Mouse (Mus musculus) olfactory bulb, adult 2 months (tissue): ENCODE results near the gene Fnbp1l. TPM values are rescaled to one million over a fixed set of nuclear protein-coding genes. Genes with fewer than 3 reads are reported as not detected.

Source experiments
- H3K27ac ChIP-seq: fragments of 200-500 bp; 2 replicates; pipeline ENCODE4 v1.5.1; 2012; ENCODE audit warnings: low read depth, low read length; ENCODE audit not compliant: insufficient read depth
- H3K4me1 ChIP-seq: fragments of 200-500 bp; 2 replicates; pipeline ENCODE4 v1.6.1; 2012; ENCODE audit warnings: low read length; ENCODE audit not compliant: control insufficient read depth, insufficient read depth
- H3K4me3 ChIP-seq: fragments of 200-500 bp; 2 replicates; pipeline ENCODE4 v1.5.1; 2012; ENCODE audit warnings: mild to moderate bottlenecking, low read depth, low read length, moderate library complexity; ENCODE audit not compliant: insufficient read depth
- CTCF ChIP-seq: fragments of 200-500 bp; IDR thresholded peaks from 2 replicates; pipeline ENCODE4 v1.5.1; 2012; ENCODE audit warnings: low read depth, mild to moderate bottlenecking, low read length, moderate library complexity; ENCODE audit not compliant: insufficient read depth
- POLR2A ChIP-seq: fragments of 200-500 bp; IDR thresholded peaks from 2 replicates; pipeline ENCODE4 v1.6.1; 2012; ENCODE audit warnings: mild to moderate bottlenecking, low read depth, low read length, moderate library complexity; ENCODE audit not compliant: insufficient read depth
- WGBS: fragments of 180-500 bp; shearing (Covaris S2); methylation state at CpG from one replicate; pipeline ENCODE4 v1.1.7; 2018; 5-methylcytosine and 5-hydroxymethylcytosine counted together
- polyA plus RNA-seq: library from polyadenylated mRNA; stranded (reverse); fragments of >200 nt; gene quantifications from 2 replicates; pipeline ENCODE4 v1.2.4, GENCODE M21; 2012; ENCODE audit warnings: low replicate concordance; ENCODE audit not compliant: missing spikeins, insufficient read depth, insufficient read length

Fnbp1l gene
- polyA plus RNA-seq, 1 experiment, result 787 TPM

- TF ChIP-seq CTCF (no peak), POLR2A (no peak)
- Histone ChIP-seq H3K4me3 (no peak overlapping the region), H3K4me1 (peaks cover 3% of the 10 kb centered on the region), H3K27ac (no peak overlapping the region)
- WGBS, result 25% methylated on average over 1 of the region's 1 CpGs
Observed at GRCm38 (mm10) chr3:122574921-122575320, 44.6 kb downstream of the Fnbp1l start.

GRCm38 (mm10) chr3:122573426-122574286 is 45.9 kb downstream of the Fnbp1l start:
- Histone ChIP-seq H3K4me1 (peaks cover 3% of the 10 kb centered on the region), H3K4me3 (no peak overlapping the region), H3K27ac (0 out of 2 replicates have a peak overlapping the region, but pooled peaks have one; percentile 24)
- TF ChIP-seq POLR2A (no peak), CTCF (no peak)
- 73% methylated on average over 5 of the region's 5 CpGs for WGBS

- 74% methylated on average over 4 of the region's 4 CpGs for WGBS
- Histone ChIP-seq H3K4me3 (no peak overlapping the region), H3K27ac (no peak overlapping the region), H3K4me1 (no peaks in the 10 kb centered on the region)
- no peak for TF ChIP-seq POLR2A
- no peak for TF ChIP-seq CTCF
Observed at GRCm38 (mm10) chr3:122566549-122566948, 53.0 kb downstream of the Fnbp1l start.

- H3K27ac ChIP-seq, result no peak overlapping the region
- no peak overlapping the region for H3K4me3 ChIP-seq
- H3K4me1 ChIP-seq, result no peaks in the 10 kb centered on the region
- no peak for TF ChIP-seq CTCF
- no peak for TF ChIP-seq POLR2A
- 83% methylated on average over 3 of the region's 3 CpGs for WGBS
Observed at GRCm38 (mm10) chr3:122566112-122566511, 53.4 kb downstream of the Fnbp1l start.

- no peak overlapping the region for H3K4me3 ChIP-seq
- TF ChIP-seq CTCF, result no peak
- TF ChIP-seq POLR2A, result no peak
- H3K27ac ChIP-seq, result no peak overlapping the region
- 70% methylated on average over 7 of the region's 7 CpGs for WGBS
- H3K4me1 ChIP-seq, result no peaks in the 10 kb centered on the region
Observed at GRCm38 (mm10) chr3:122565285-122565684, 54.2 kb downstream of the Fnbp1l start.

- WGBS, result 73% methylated on average over 2 of the region's 2 CpGs
- no peak overlapping the region for H3K4me3 ChIP-seq
- TF ChIP-seq CTCF (no peak), POLR2A (no peak)
Observed at GRCm38 (mm10) chr3:122557766-122558165, 61.7 kb downstream of the Fnbp1l start.

GRCm38 (mm10) chr3:122551174-122551573 is 68.3 kb downstream of the Fnbp1l start:
- Histone ChIP-seq H3K4me1 (no peaks in the 10 kb centered on the region), H3K4me3 (no peak overlapping the region), H3K27ac (no peak overlapping the region)
- TF ChIP-seq CTCF, result no peak
- TF ChIP-seq POLR2A, result no peak
- WGBS, result 98% methylated on average over 3 of the region's 3 CpGs

More at GRCm38 (mm10) chr3:122557766-122558165, 61.7 kb downstream of the Fnbp1l start:
- no peaks in the 10 kb centered on the region for H3K4me1 ChIP-seq
- H3K27ac ChIP-seq, result no peak overlapping the region

- H3K4me1 ChIP-seq, result no peaks in the 10 kb centered on the region; the same call in 1 of the 2 replicates
- H3K27ac ChIP-seq, result no peak overlapping the region
- TF ChIP-seq CTCF (no peak), POLR2A (no peak)
- WGBS, result 86% methylated on average over 4 of the region's 4 CpGs
- H3K4me3 ChIP-seq, result no peak overlapping the region
Observed at GRCm38 (mm10) chr3:122547469-122547868, 72.0 kb downstream of the Fnbp1l start.

GRCm38 (mm10) chr3:122545346-122545745 is 74.2 kb downstream of the Fnbp1l start:
- no peak for TF ChIP-seq POLR2A
- TF ChIP-seq CTCF, result no peak
- 99% methylated on average over 2 of the region's 2 CpGs for WGBS

GRCm38 (mm10) chr3:122540918-122541317 is 78.6 kb downstream of the Fnbp1l start:
- WGBS, result 83% methylated on average over 4 of the region's 4 CpGs
- Histone ChIP-seq H3K4me1 (no peaks in the 10 kb centered on the region; the same call in 1 of the 2 replicates), H3K27ac (no peak overlapping the region), H3K4me3 (no peak overlapping the region)
- no peak for TF ChIP-seq CTCF
- TF ChIP-seq POLR2A, result no peak

More at GRCm38 (mm10) chr3:122545346-122545745, 74.2 kb downstream of the Fnbp1l start:
- no peak overlapping the region for H3K27ac ChIP-seq
- H3K4me3 ChIP-seq, result no peak overlapping the region
- no peaks in the 10 kb centered on the region; the same call in 1 of the 2 replicates for H3K4me1 ChIP-seq
